Mouse (Mus musculus): ENCODE measurements around the gene Dab1.

DNA sequence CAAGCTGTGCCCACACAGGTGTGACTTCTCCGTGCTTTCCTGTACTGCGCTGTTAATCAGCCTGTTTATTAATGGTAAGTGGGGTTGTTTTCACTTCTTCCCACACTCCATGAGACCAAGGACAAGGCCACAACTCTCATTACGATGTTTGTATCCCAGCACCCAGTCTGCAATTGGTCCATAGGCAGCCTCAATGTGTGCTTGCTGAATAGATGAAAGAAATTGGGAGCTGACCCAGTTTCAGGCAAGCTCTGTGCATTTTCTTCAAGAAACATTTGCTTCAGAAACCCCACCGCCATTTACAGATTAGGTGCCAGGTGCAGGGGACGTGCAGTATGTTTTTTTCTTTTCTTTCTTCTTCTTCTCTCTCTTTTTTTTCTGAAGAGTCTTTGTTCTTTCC, 447.7 kb downstream of the Dab1 start:
- TF ChIP-seq CTCF (IDR thresholded peaks at IDR 0.05) (no peak), EP300 (IDR thresholded peaks at IDR 0.05) (no peak)
